Mouse (Mus musculus) stomach, postnatal 0 days (tissue): ENCODE measurements around the gene Cep89.

Experiments
- CTCF ChIP-seq: IDR thresholded peaks from 2 replicates; pipeline ENCODE4 v1.5.1; 2016; ENCODE audit warnings: antibody characterized with exemption, low read depth, mild to moderate bottlenecking, moderate library complexity
- EP300 ChIP-seq: optimal IDR thresholded peaks from 2 replicates; pipeline ENCODE3; 2016; ENCODE audit warnings: antibody characterized with exemption

DNA sequence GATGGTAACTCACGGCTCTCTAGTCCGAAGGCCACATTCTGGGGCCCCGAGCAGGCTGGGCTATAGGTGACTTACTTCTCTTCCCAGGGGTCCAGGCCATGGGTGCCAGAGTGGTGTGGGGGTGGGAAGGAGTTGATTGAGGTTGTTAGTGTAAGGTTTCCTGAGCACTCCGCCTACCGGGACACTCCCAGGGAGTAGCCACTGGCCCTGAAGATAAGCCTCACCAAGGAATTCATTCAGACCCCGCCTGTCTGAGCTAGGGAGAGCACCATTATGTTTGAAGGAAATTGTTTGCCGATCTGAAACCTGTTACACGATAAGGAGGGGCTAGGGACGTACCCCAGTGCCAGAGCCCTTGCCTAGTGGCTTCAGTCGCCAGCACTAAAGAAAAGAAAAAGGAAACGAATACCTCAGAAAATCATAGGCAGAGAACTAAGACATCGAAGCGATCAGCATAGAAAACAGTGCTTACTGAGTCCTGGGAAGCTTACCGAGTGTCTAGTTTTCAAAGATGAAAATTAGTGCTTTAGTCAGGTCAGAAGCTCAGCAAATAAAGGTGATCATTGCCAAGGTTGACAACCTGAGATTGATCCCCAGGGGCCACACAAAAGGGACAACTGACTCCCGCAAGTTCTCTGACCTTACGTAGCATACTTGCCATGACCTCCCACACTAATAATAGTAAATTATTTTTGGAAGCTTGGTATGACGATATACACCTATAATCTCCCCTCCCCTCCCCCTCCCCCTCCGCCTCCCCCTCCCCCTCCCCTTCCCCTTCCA lies 48.7 kb upstream of the Cep89 start:
- no peak for TF ChIP-seq CTCF
- TF ChIP-seq EP300, result no peak
